ENCODE assay signal across 8 mouse cellular contexts in the genomic region with DNA sequence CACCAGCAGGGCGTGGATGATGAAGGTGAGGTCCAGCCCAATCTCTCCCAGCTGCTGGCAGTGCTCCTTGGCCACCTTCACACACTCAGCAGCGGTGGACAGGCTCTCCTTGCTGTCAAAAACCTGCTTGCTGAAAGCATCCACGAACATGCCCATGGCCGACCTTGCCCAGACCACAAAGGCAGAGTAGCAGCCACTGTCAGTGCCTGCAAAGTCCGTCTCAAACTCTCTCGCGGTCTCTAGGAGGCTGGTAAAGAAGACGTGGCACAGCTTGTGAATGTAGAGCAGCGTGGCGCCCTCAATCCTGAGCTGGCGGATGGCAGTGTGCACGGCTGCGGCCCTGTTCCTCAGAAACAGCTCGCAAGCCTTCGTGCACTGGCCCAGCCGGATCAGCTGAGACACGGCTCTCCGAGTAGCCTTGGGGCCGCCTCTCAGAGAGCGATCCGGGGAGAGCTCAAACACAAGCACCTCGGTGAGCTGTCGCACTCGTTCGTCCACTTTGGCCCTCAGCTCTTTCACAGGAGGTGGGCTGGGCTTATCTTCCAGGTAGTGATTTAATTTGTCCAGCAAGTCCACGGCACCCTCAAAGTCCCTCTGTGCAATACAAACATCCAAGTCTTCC. TPM values are rescaled to one million over a fixed set of nuclear protein-coding genes. Genes with fewer than 3 reads are reported as not detected.
DNase-seq lines count a peak whose midpoint lies in the region; ATAC-seq lines count a peak whose summit lies in the region.

No protein-coding gene starts in this region.

- peak overlapping the region; percentile 95 for H3K4me3 ChIP-seq in kidney, embryonic 14.5 days (ENCODE audit: low read length)
- peak overlapping the region; percentile 98 for H3K4me3 ChIP-seq in forebrain, embryonic 13.5 days
- H3K4me3 ChIP-seq in liver, embryonic 11.5 days (ENCODE audit: low read depth, low read length), result peak overlapping the region; percentile 98

- no peak for ATAC-seq in kidney, embryonic 14.5 days (ENCODE audit: low FRiP score, low TSS enrichment)
- no peak for ATAC-seq in forebrain, embryonic 13.5 days
- ATAC-seq in liver, embryonic 11.5 days (replicated peaks; ENCODE audit: low FRiP score), result no peak

- peaks cover 19% of the 10 kb centered on the region for H3K4me1 ChIP-seq in kidney, embryonic 14.5 days (ENCODE audit: control insufficient read depth, insufficient read depth, low read length)
- H3K4me1 ChIP-seq in forebrain, embryonic 13.5 days, result peaks cover 28% of the 10 kb centered on the region
- H3K4me1 ChIP-seq in liver, embryonic 11.5 days (replicated peaks; ENCODE audit: control insufficient read depth, insufficient read depth, low read length), result peaks cover 15% of the 10 kb centered on the region

- no peaks in the 10 kb centered on the region for H3K9me3 ChIP-seq in kidney, embryonic 14.5 days (ENCODE audit: control insufficient read depth, low read length)
- no peaks in the 10 kb centered on the region for H3K9me3 ChIP-seq in forebrain, embryonic 13.5 days (replicated peaks)
- H3K9me3 ChIP-seq in liver, embryonic 11.5 days (ENCODE audit: control insufficient read depth, low read length), result no peaks in the 10 kb centered on the region

- no peaks in the 10 kb centered on the region for H3K27me3 ChIP-seq in kidney, embryonic 14.5 days (ENCODE audit: control insufficient read depth, insufficient read depth, low read length)
- no peaks in the 10 kb centered on the region for H3K27me3 ChIP-seq in forebrain, embryonic 13.5 days
- no peaks in the 10 kb centered on the region for H3K27me3 ChIP-seq in liver, embryonic 11.5 days (replicated peaks; ENCODE audit: control insufficient read depth, insufficient read depth, low read length)

- no peak overlapping the region for H3K27ac ChIP-seq in kidney, embryonic 14.5 days (ENCODE audit: low read depth, low read length)
- no peak overlapping the region for H3K27ac ChIP-seq in forebrain, embryonic 13.5 days
- no peak overlapping the region for H3K27ac ChIP-seq in liver, embryonic 11.5 days (ENCODE audit: low read depth, low read length)

- H3K9ac ChIP-seq in kidney, embryonic 14.5 days (ENCODE audit: low read depth, low read length), result peak overlapping the region; percentile 85; the same call in 1 of the 2 replicates
- H3K9ac ChIP-seq in forebrain, embryonic 13.5 days, result peak overlapping the region; percentile 89
- peak overlapping the region; percentile 79; the same call in 1 of the 2 replicates for H3K9ac ChIP-seq in liver, embryonic 11.5 days (ENCODE audit: low read depth, low read length)

- WGBS in kidney, embryonic 14.5 days, result 78% methylated on average over 26 of the region's 26 CpGs
- 83% methylated on average over 26 of the region's 26 CpGs for WGBS in forebrain, embryonic 13.5 days
- WGBS in liver, embryonic 11.5 days, result 80% methylated on average over 26 of the region's 26 CpGs

- H3K36me3 ChIP-seq in kidney, embryonic 14.5 days (ENCODE audit: control insufficient read depth, insufficient read depth, low read length), result peaks cover 38% of the 10 kb centered on the region
- H3K36me3 ChIP-seq in forebrain, embryonic 13.5 days (ENCODE audit: poor library complexity, severe bottlenecking), result peaks cover 57% of the 10 kb centered on the region
- H3K36me3 ChIP-seq in liver, embryonic 11.5 days (ENCODE audit: control insufficient read depth, insufficient read depth, low read length), result peaks cover 30% of the 10 kb centered on the region

- no peak for DNase-seq in kidney, postnatal 10 days
- peak; percentile 15 to 34 for DNase-seq in adrenal gland, postnatal 36 days
- peak; percentile 46 for DNase-seq in liver, embryonic 11.5 days (ENCODE audit: low spot score)
- DNase-seq in thymus, postnatal 4 days, result peak; percentile 27
- no peak for DNase-seq in gastrocnemius, postnatal 25 days
- no peak for DNase-seq in cerebellum, adult 9-10 months

- H3K4me2 ChIP-seq in kidney, embryonic 14.5 days (replicated peaks; ENCODE audit: low read depth, low read length), result peak overlapping the region; percentile 99
- H3K4me2 ChIP-seq in forebrain, embryonic 13.5 days, result peak overlapping the region; percentile 99
- peak overlapping the region; percentile 96 for H3K4me2 ChIP-seq in liver, embryonic 11.5 days

RNA-seq across cellular contexts. Expression of gene Exoc8, which starts 1.4 kb away (rescaled TPM):
- 5.4 and 8.1 TPM in 2 replicates for polyA plus RNA-seq in kidney, embryonic 14.5 days (2014; fragmentation: Nextera tagmentation; extraction: Ambion mirVana)
- total RNA-seq in adrenal gland, postnatal 36 days (2021), result 10 to 100 TPM; 23.0 to 24.0 TPM
- 10.3 and 11.1 TPM in 2 replicates for polyA plus RNA-seq in forebrain, embryonic 13.5 days (2015; fragmentation: Nextera tagmentation; extraction: Ambion mirVana)
- polyA plus RNA-seq in liver, embryonic 11.5 days (2014; fragmentation: Nextera tagmentation; extraction: Ambion mirVana), result 9.1 and 9.7 TPM in 2 replicates
- total RNA-seq in gastrocnemius, postnatal 25 days (2021), result 1 to 10 TPM; 6.2 to 7.3 TPM

RNA-seq across cellular contexts. Expression of gene Sprtn, which starts 1.6 kb away (rescaled TPM):
- 6.6 and 9.1 TPM in 2 replicates for polyA plus RNA-seq in kidney, embryonic 14.5 days (2014; fragmentation: Nextera tagmentation; extraction: Ambion mirVana)
- 10 to 100 TPM; 19.0 to 19.7 TPM for total RNA-seq in adrenal gland, postnatal 36 days (2021)
- 9.6 and 9.8 TPM in 2 replicates for polyA plus RNA-seq in forebrain, embryonic 13.5 days (2015; fragmentation: Nextera tagmentation; extraction: Ambion mirVana)
- 11.5 and 13.2 TPM in 2 replicates for polyA plus RNA-seq in liver, embryonic 11.5 days (2014; fragmentation: Nextera tagmentation; extraction: Ambion mirVana)
- total RNA-seq in gastrocnemius, postnatal 25 days (2021), result 1 to 10 TPM; 4.8 to 5.3 TPM

RNA-seq across cellular contexts. Expression of gene 2810004N23Rik, which starts 33.2 kb away (rescaled TPM):
- polyA plus RNA-seq in kidney, embryonic 14.5 days (2014; fragmentation: Nextera tagmentation; extraction: Ambion mirVana), result 47.5 and 52.9 TPM in 2 replicates
- 10 to 100 TPM; 30.1 to 31.9 TPM for total RNA-seq in adrenal gland, postnatal 36 days (2021)
- 48.0 and 48.3 TPM in 2 replicates for polyA plus RNA-seq in forebrain, embryonic 13.5 days (2015; fragmentation: Nextera tagmentation; extraction: Ambion mirVana)
- 65.7 and 71.5 TPM in 2 replicates for polyA plus RNA-seq in liver, embryonic 11.5 days (2014; fragmentation: Nextera tagmentation; extraction: Ambion mirVana)
- total RNA-seq in gastrocnemius, postnatal 25 days (2021), result 10 to 100 TPM; 24.5 to 25.4 TPM

RNA-seq across cellular contexts. Expression of gene Gnpat, which starts 33.3 kb away (rescaled TPM):
- polyA plus RNA-seq in kidney, embryonic 14.5 days (2014; fragmentation: Nextera tagmentation; extraction: Ambion mirVana), result 79.3 and 122 TPM in 2 replicates
- total RNA-seq in adrenal gland, postnatal 36 days (2021), result 100 to 1,000 TPM in 1 of 2 experiments, 10 to 100 TPM in 1; 93.1 to 104 TPM
- 100 and 110 TPM in 2 replicates for polyA plus RNA-seq in forebrain, embryonic 13.5 days (2015; fragmentation: Nextera tagmentation; extraction: Ambion mirVana)
- 107 and 109 TPM in 2 replicates for polyA plus RNA-seq in liver, embryonic 11.5 days (2014; fragmentation: Nextera tagmentation; extraction: Ambion mirVana)
- total RNA-seq in gastrocnemius, postnatal 25 days (2021), result 100 to 1,000 TPM; 125 to 145 TPM

RNA-seq across cellular contexts. Expression of gene Egln1, which starts 53.0 kb away (rescaled TPM):
- polyA plus RNA-seq in kidney, embryonic 14.5 days (2014; fragmentation: Nextera tagmentation; extraction: Ambion mirVana), result 15.8 and 16.0 TPM in 2 replicates
- total RNA-seq in adrenal gland, postnatal 36 days (2021), result 10 to 100 TPM; 50.2 to 64.1 TPM
- polyA plus RNA-seq in forebrain, embryonic 13.5 days (2015; fragmentation: Nextera tagmentation; extraction: Ambion mirVana), result 18.0 and 18.7 TPM in 2 replicates
- polyA plus RNA-seq in liver, embryonic 11.5 days (2014; fragmentation: Nextera tagmentation; extraction: Ambion mirVana), result 8.4 and 10.0 TPM in 2 replicates
- 100 to 1,000 TPM; 101 to 138 TPM for total RNA-seq in gastrocnemius, postnatal 25 days (2021)

Comparison
In these comparisons a context has a peak if more than half of its experiments do, and no peak if none do; other contexts are left out.
1. DNase-seq: peak in adrenal gland, postnatal 36 days (2 of 2), liver, embryonic 11.5 days (single experiment) and thymus, postnatal 4 days (single experiment); none in kidney, postnatal 10 days (single experiment), gastrocnemius, postnatal 25 days (single experiment) and cerebellum, adult 9-10 months (single experiment).
2. Peak in every context shown above with its lines, with median percentiles within 50 percentile points of each other: H3K4me2 ChIP-seq, H3K4me3 ChIP-seq and H3K9ac ChIP-seq.